Mouse (Mus musculus): ENCODE results near the gene Sgk1.

DNA sequence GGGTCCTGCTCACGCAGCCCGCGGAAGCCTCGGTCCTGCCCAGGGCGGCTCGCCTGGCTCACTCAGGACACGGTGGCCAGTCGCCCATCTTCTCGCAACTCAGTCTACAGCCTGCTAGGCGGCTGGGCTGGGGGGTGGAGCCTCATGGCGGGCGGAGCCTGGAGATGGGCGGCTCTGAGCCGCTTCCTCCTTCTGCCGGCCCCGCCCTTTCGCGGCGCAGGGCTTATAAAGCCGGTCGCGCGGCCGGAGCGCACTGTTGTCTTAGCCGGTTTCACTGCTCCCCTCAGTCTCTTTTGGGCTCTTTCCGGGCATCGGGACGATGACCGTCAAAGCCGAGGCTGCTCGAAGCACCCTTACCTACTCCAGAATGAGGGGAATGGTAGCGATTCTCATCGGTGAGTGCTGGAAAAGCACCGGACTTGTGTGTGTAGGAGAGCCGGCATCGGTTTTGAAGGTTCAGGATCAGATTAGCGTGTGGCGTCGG, 112.5 kb downstream of the Sgk1 start:
- no peak for TF ChIP-seq CTCF (conservative IDR thresholded peaks at IDR 0.05 in 1 of 2, IDR thresholded peaks at IDR 0.05 in 1 of 2; ENCODE audit: low read depth in 2 of 2, low read length in 2 of 2)
- no peak for TF ChIP-seq RAD21 (IDR thresholded peaks at IDR 0.05; ENCODE audit: low read depth, low read length)
- TF ChIP-seq CHD2 (IDR thresholded peaks at IDR 0.05; ENCODE audit: low read length) = no peak
- peak; percentile 94 for TF ChIP-seq POLR2A (IDR thresholded peaks at IDR 0.05; ENCODE audit: low read depth, low read length)
- peak; percentile 93 for TF ChIP-seq ZMIZ1 (IDR thresholded peaks at IDR 0.05; ENCODE audit: low read depth, low read length)
- TF ChIP-seq POLR2AphosphoS2 (IDR thresholded peaks at IDR 0.05; ENCODE audit: low read depth, low read length) = no peak

Data from CH12.LX (cell line).